Mouse (Mus musculus): ENCODE data around the gene Ncoa5. TPM values are rescaled to one million over a fixed set of nuclear protein-coding genes. Genes with fewer than 3 reads are reported as not detected.

Ncoa5 gene
- polyA plus RNA-seq, 1 experiment from 2014 or later: 60.6 TPM

DNA sequence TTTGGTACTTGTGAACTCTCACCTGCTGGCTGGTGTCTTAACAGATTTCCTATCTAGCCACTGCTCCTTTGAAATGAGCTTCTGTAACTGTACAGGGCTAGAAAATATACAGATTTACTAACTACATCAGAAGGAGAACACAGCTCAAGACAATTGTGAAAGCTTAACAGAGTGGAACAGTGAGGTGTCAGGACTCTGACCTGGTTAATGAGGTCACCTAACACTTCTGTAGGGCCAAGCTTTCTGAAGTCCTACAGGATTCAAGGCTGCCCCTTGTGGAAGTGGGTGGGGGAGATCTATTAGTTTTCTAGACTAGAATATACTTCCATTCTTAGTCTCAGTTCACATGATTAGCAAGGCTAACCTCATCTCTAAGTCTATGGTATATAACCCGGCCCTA, 26.7 kb downstream of the Ncoa5 start:
- Histone ChIP-seq H3K9ac (no peak overlapping the region), H3K27me3 (replicated peaks) (no peaks in the 10 kb centered on the region), H3K9me3 (no peaks in the 10 kb centered on the region), H3K4me3 (replicated peaks) (no peak overlapping the region), H3K36me3 (peaks cover 82% of the 10 kb centered on the region), H3K4me2 (no peak overlapping the region), H3K4me1 (no peaks in the 10 kb centered on the region), H3K27ac (no peak overlapping the region)
- no peak for ATAC-seq (ENCODE audit: insufficient read depth, low FRiP score, low read depth)
- 92% methylated on average over 1 of the region's 1 CpGs for WGBS

DNA sequence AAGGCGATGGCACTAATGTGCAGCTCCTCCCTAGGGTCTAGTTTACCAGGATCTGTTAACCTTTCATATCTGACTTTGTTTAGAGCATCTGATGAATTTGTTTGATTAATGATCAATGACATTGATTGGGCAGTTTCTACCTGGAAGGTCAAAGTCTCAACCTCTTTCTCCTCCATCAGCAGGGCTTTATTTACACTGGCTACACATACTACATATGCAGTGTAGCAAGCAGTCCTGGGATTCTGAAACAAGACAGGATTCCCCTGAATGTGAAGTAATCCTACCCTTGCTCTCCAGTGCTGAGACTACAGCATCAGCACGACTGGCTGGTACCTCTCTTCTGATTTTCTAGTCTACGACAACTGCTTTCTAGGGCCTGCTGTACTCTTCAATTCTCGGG, 27.9 kb downstream of the Ncoa5 start:
- 89% methylated on average over 4 of the region's 4 CpGs for WGBS
- Histone ChIP-seq H3K4me3 (replicated peaks) (no peak overlapping the region), H3K9ac (no peak overlapping the region), H3K36me3 (peaks cover 88% of the 10 kb centered on the region), H3K9me3 (no peaks in the 10 kb centered on the region), H3K4me1 (no peaks in the 10 kb centered on the region), H3K27ac (no peak overlapping the region), H3K27me3 (replicated peaks) (no peaks in the 10 kb centered on the region), H3K4me2 (no peak overlapping the region)
- ATAC-seq (ENCODE audit: insufficient read depth, low FRiP score, low read depth): no peak

DNA sequence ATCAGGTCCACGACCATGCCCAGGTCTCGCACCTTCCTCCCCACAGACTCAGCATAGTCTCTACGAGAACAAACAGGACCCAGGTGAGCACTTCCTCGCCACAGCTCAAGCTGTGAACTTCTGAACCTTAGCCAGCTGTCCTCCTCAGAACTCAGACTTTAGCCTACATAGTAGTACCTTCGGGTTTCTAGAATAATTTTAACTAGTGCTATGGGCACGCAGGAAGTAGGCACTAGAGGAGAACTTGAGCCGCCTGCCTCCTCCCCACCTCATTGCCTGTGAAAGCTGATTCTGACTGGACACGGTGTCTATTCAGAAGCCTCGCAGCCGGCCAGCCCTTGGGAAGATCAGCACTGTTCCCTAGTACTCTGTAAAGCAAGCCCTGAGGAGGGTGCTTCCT, 30.4 kb downstream of the Ncoa5 start:
- Histone ChIP-seq H3K4me2 (no peak overlapping the region), H3K9ac (no peak overlapping the region), H3K36me3 (peaks cover 77% of the 10 kb centered on the region), H3K9me3 (no peaks in the 10 kb centered on the region), H3K27me3 (replicated peaks) (no peaks in the 10 kb centered on the region), H3K27ac (no peak overlapping the region), H3K4me3 (replicated peaks) (no peak overlapping the region), H3K4me1 (no peaks in the 10 kb centered on the region)
- 88% methylated on average over 10 of the region's 10 CpGs for WGBS
- ATAC-seq (ENCODE audit: insufficient read depth, low FRiP score, low read depth): no peak

DNA sequence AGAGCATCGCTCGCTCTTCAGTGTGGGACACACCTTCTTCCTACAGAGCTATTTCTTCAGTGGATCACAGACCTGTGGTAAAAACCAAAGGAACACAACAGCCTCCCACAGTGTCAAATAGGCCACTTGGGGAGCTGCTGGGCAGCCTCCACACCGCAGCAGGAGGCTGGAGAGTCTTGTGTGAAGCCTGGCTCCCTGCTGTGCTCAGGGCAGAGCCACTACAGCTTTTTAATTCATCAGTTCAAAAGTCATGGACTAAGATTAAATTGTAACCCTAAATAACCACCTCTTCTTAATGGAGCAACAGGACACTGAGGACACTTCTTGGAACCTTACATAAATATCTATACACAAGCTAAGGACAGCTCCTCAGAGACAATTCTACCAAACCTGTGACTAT, 31.6 kb downstream of the Ncoa5 start:
- 86% methylated on average over 3 of the region's 3 CpGs for WGBS
- H3K9me3 ChIP-seq: no peaks in the 10 kb centered on the region

DNA sequence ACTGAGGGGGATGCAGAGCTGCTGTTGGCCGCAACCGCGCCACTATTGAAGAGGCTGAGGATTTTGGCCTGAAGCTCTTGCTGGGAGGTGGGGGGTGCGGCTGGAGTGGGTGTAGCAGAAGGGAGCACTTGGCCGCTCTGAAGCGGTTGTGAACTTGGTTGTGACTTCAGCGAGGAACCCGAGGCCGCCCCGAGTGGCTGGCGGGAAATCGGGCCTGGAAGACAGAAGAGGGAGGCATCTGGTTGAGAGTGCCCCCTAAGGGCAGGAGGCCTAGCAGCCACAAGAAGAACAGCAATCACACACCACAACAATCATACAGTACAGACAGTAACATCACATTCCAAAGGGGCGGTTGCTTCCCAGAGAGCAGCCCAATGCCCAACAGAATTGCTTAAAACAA, 32.7 kb downstream of the Ncoa5 start:
- no peak overlapping the region for H3K4me2 ChIP-seq
- no peaks in the 10 kb centered on the region for H3K9me3 ChIP-seq
- H3K27me3 ChIP-seq (replicated peaks): peaks cover 21% of the 10 kb centered on the region
- H3K36me3 ChIP-seq: peaks cover 56% of the 10 kb centered on the region
- 91% methylated on average over 13 of the region's 13 CpGs for WGBS
- H3K9ac ChIP-seq: no peak overlapping the region
- no peak for ATAC-seq (ENCODE audit: insufficient read depth, low FRiP score, low read depth)
- no peak overlapping the region for H3K27ac ChIP-seq
- no peak overlapping the region for H3K4me3 ChIP-seq (replicated peaks)
- H3K4me1 ChIP-seq: peaks cover 20% of the 10 kb centered on the region

More for the DNA sequence above, 31.6 kb downstream of the Ncoa5 start:
- ATAC-seq (ENCODE audit: insufficient read depth, low FRiP score, low read depth): no peak
- Histone ChIP-seq H3K27me3 (replicated peaks) (peaks cover 10% of the 10 kb centered on the region), H3K4me3 (replicated peaks) (no peak overlapping the region), H3K4me2 (no peak overlapping the region), H3K4me1 (peaks cover 8% of the 10 kb centered on the region), H3K27ac (no peak overlapping the region), H3K9ac (no peak overlapping the region), H3K36me3 (peaks cover 68% of the 10 kb centered on the region)

DNA sequence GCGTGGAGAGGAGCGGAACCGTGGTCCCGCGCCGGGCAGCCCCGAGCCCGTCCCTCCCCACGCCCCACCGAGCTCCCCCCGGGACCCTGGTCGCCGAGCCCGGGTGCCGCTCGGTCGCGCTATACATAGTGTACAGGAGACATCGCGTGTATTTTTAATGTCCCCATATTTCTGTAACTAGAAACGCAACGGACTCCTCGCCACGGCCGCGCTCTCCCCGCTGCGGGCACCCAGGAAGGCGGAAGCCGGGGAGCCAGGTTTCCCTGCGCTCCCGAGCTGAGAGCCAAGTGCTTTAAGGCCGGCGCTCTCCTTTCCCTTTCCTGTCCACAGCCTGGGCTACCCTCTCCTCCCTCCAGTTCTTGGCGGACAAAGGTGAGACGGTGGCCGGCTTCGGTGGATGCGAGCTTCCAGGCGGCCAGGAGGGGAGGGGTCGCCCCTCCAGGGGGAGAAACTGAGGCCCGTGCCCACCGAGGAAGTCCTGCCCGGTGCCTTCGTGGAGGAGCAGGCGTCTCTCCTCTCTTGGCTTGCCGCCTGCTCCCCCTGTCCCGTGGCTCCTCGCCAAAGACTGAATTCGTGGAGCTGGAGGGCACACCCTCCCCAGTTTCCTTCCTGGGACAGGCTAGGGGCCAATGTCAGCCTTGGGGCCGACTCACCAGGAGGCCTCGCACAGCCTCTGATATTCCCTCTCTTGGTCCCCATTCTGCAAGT, 36.8 kb downstream of the Ncoa5 start:
- H3K36me3 ChIP-seq: peaks cover 23% of the 10 kb centered on the region
- WGBS: 1% methylated on average over 52 of the region's 52 CpGs
- H3K27me3 ChIP-seq (replicated peaks): peaks cover 30% of the 10 kb centered on the region
- ATAC-seq (ENCODE audit: insufficient read depth, low FRiP score, low read depth): no peak
- peak overlapping the region; percentile 33 for H3K4me3 ChIP-seq (replicated peaks)
- H3K4me1 ChIP-seq: peaks cover 21% of the 10 kb centered on the region
- no peak overlapping the region for H3K9ac ChIP-seq
- H3K9me3 ChIP-seq: no peaks in the 10 kb centered on the region
- no peak overlapping the region for H3K27ac ChIP-seq
- H3K4me2 ChIP-seq: peak overlapping the region; percentile 71

DNA sequence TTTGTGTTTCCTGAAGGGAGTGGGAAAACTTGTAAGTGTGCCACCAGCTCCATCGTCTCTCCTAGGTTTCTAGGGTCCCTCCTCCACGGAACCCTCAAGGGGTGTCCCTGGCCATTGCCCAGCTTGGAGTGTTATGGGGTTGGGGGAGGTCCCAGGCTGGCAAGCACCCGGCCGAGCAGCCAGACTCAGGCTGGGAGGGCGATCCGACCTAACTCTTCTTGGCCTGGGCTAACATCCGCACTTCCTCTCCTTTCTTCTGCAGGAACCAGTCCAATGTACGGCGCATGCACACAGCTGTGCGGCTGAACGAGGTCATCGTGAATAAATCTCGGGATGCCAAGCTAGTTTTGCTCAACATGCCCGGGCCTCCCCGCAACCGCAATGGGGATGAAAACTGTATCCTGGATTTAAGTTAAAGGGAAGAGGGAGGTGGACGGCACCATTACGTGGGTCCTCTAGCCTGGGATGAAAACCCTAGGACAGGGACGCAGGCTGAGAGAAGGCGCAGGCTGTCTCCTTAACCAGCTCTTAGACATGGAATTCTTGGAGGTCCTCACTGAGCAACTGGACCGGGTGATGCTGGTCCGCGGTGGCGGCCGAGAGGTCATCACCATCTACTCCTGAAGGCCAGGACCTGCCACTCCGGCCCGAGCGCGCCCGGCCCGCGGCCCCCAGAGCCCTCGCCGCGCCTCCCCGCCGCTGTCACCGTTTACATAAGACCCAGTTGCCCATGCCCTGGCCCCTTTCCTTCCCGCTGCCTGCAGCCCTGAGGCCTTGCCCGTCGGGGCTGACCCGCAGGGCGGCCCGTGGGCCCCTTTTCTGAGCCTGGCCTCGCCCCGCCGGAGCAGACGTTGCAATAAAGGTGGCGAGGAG, 37.6 kb downstream of the Ncoa5 start:
- no peaks in the 10 kb centered on the region for H3K9me3 ChIP-seq
- WGBS: 9% methylated on average over 49 of the region's 49 CpGs

DNA sequence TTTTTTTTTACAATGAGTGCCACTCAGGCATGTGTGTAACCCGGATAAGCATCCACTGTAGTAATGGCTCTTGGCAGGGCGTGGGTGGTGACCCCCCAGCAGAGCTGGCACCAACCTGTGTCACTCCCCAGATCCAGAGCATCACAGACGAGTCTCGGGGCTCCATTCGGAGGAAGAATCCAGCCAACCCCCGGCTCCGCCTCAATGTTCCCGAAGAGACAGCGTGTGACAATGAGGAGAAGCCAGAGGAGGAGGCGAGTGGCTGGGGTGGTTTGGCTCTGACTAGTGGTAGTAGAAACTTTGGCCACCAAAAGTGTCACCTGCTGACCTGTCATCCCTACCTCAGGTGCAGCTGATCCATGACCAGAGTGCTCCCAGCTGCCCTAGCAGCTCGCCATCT, 38.7 kb downstream of the Ncoa5 start:
- Histone ChIP-seq H3K36me3 (peaks cover 5% of the 10 kb centered on the region), H3K27ac (no peak overlapping the region), H3K4me1 (peaks cover 21% of the 10 kb centered on the region), H3K9me3 (no peaks in the 10 kb centered on the region), H3K27me3 (replicated peaks) (peaks cover 30% of the 10 kb centered on the region), H3K9ac (no peak overlapping the region), H3K4me3 (replicated peaks) (no peak overlapping the region), H3K4me2 (no peak overlapping the region)
- 68% methylated on average over 11 of the region's 11 CpGs for WGBS
- ATAC-seq (ENCODE audit: insufficient read depth, low FRiP score, low read depth): no peak

More for the DNA sequence above, 37.6 kb downstream of the Ncoa5 start:
- Histone ChIP-seq H3K27me3 (replicated peaks) (peaks cover 30% of the 10 kb centered on the region), H3K27ac (no peak overlapping the region), H3K4me3 (replicated peaks) (peak overlapping the region; percentile 33), H3K9ac (no peak overlapping the region), H3K4me1 (peaks cover 21% of the 10 kb centered on the region), H3K36me3 (peaks cover 16% of the 10 kb centered on the region), H3K4me2 (peak overlapping the region; percentile 71)
- ATAC-seq (ENCODE audit: insufficient read depth, low FRiP score, low read depth): no peak

DNA sequence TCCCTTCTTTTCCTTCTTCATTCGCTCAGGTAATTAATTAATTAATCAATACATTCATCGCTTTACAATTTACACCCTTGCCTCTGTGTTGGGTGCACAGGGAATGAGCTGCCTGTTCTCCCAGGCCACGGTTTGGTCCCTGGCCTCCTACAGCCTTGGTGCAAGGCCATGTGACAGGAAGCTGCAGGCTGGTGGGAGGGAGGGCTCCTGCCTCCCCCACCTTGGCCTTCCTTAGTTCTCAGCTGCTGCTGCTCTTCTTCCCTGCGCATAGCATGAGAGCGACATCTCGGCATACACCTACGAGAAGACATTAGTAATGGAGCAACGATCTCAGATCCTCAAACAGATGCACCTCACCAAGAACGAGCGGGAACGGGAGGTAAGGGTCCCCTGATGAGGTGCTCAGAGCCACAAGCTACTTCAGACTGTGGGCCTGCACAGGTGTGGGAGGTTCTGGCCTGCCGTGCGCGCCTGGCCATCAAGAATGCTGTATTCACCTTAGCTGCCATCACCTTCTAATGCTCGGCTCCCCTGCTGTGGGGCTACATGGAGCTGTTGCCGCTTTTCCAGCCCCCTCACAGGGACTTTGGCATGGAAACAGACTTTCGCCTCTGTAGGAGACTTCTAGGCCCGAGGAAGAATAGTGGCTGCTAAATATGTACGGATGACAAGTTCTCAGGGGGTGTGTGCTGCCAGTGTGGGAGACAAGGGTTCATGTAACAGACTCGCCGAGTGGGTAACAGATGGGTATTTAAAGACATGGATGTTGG, 39.8 kb downstream of the Ncoa5 start:
- ATAC-seq (ENCODE audit: insufficient read depth, low FRiP score, low read depth): no peak
- WGBS: 53% methylated on average over 21 of the region's 21 CpGs
- no peak overlapping the region for H3K4me3 ChIP-seq (replicated peaks)
- H3K27ac ChIP-seq: no peak overlapping the region
- H3K36me3 ChIP-seq: no peaks in the 10 kb centered on the region; the same call in 1 of the 2 replicates
- H3K27me3 ChIP-seq (replicated peaks): peaks cover 30% of the 10 kb centered on the region
- H3K9me3 ChIP-seq: no peaks in the 10 kb centered on the region
- no peak overlapping the region for H3K9ac ChIP-seq
- H3K4me1 ChIP-seq: peaks cover 21% of the 10 kb centered on the region
- H3K4me2 ChIP-seq: no peak overlapping the region

DNA sequence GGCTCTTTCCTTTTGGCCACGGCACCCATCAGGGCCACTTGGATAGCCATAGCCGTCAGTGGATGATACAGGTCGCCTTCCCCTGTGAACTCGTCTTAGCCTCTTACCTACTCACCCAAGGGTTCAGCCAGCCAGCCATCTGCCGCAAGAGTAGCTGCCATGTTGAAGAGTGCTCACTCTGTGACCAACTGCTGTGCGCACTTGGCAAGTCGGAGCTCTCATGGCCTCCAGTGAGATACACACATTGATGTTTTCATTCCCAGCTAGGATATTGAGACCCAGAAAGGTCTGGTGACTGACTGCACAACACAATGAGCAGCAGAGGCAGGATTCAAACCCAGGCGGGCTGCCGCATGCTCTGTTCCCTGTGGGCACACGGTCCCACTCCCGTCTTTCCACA, 40.5 kb downstream of the Ncoa5 start:
- Histone ChIP-seq H3K27me3 (replicated peaks) (peaks cover 30% of the 10 kb centered on the region), H3K36me3 (no peaks in the 10 kb centered on the region), H3K9me3 (no peaks in the 10 kb centered on the region), H3K4me2 (no peak overlapping the region), H3K27ac (no peak overlapping the region), H3K4me3 (replicated peaks) (no peak overlapping the region), H3K4me1 (peaks cover 21% of the 10 kb centered on the region), H3K9ac (no peak overlapping the region)
- no peak for ATAC-seq (ENCODE audit: insufficient read depth, low FRiP score, low read depth)
- WGBS: 90% methylated on average over 11 of the region's 11 CpGs

DNA sequence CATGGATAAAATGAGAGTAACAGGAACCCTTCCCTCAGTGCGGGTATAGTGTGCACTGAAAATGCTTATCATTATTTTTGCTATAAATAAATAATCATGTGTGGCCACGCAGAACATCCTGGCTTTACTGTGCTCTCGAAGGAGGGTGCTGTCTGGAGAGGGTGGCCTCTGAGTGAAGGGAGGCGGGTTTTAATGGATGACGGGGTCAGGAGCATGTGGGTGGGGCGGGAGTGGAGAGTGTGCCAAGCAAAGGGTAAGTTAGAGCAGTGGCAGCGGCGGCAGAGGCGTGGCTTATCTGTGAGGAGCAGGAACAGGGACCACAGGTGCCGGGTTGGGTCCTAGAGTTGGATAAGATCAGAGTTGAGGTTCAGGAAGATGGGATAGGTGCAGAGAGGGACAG, 42.9 kb downstream of the Ncoa5 start:
- H3K4me3 ChIP-seq (replicated peaks): no peak overlapping the region
- no peaks in the 10 kb centered on the region for H3K9me3 ChIP-seq
- WGBS: 30% methylated on average over 10 of the region's 10 CpGs
- H3K9ac ChIP-seq: no peak overlapping the region
- no peak overlapping the region for H3K4me2 ChIP-seq
- H3K4me1 ChIP-seq: no peaks in the 10 kb centered on the region
- no peak for ATAC-seq (ENCODE audit: insufficient read depth, low FRiP score, low read depth)
- H3K36me3 ChIP-seq: no peaks in the 10 kb centered on the region
- H3K27ac ChIP-seq: no peak overlapping the region
- H3K27me3 ChIP-seq (replicated peaks): peaks cover 8% of the 10 kb centered on the region

DNA sequence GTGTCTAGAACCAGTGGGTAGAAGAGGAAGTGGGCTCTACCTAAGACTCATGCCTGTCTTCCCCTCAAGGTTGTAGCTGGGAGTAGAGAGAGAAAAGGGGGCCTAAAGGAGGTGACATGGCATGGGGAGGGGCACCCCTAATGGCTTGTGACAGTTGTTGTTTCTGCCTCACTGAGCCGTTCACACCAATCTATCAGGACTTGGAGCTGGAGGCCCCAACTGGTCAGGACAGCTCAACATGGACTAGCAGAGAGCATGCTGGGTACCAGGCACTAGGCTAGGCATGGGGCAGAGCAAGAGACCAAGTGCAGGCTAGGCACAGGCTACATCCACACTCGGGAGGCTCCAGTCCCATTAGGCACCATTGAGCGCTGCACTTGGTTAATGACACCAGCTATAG, 43.6 kb downstream of the Ncoa5 start:
- no peak for ATAC-seq (ENCODE audit: insufficient read depth, low FRiP score, low read depth)
- Histone ChIP-seq H3K4me1 (no peaks in the 10 kb centered on the region), H3K4me2 (no peak overlapping the region), H3K4me3 (replicated peaks) (no peak overlapping the region), H3K9ac (no peak overlapping the region), H3K27ac (no peak overlapping the region), H3K36me3 (no peaks in the 10 kb centered on the region), H3K9me3 (no peaks in the 10 kb centered on the region), H3K27me3 (replicated peaks) (peaks cover 5% of the 10 kb centered on the region; the same call in 1 of the 2 replicates)
- WGBS: 79% methylated on average over 3 of the region's 3 CpGs
